Mouse (Mus musculus) ovary, postnatal 14 days (tissue): ENCODE results near the gene Spata32.

Experiments used
- DNase-seq: peaks from one replicate; pipeline ENCODE4 v3.0.0; 2022; ENCODE audit warnings: low spot score

Gene Spata32

GRCm38 (mm10) chr11:103217790-103218516 lies at the start of gene Spata32:
Gene Spata32, minus strand, starts transcription at chr11:103218432.
- DNase-seq: peak; percentile 33

- DNase-seq: peak; percentile 99
Measured at GRCm38 (mm10) chr11:103267346-103268219, 49.4 kb upstream of the Spata32 start, which contains the start of gene Map3k14. Gene Map3k14, minus strand, starts transcription at chr11:103267472.

- no peak for DNase-seq
Measured at GRCm38 (mm10) chr11:103266729-103267345, 48.6 kb upstream of the Spata32 start.

- no peak for DNase-seq
Measured at GRCm38 (mm10) chr11:103265856-103266255, 47.6 kb upstream of the Spata32 start.

GRCm38 (mm10) chr11:103265211-103265610 lies 47.0 kb upstream of the Spata32 start:
- DNase-seq: no peak

- no peak for DNase-seq
Measured at GRCm38 (mm10) chr11:103264427-103265005, 46.3 kb upstream of the Spata32 start.

GRCm38 (mm10) chr11:103263551-103263950 lies 45.3 kb upstream of the Spata32 start:
- no peak for DNase-seq

- no peak for DNase-seq
Measured at GRCm38 (mm10) chr11:103262412-103263267, 44.4 kb upstream of the Spata32 start.

- DNase-seq: no peak
Measured at GRCm38 (mm10) chr11:103261671-103262411, 43.6 kb upstream of the Spata32 start.

- no peak for DNase-seq
Measured at GRCm38 (mm10) chr11:103260515-103261192, 42.4 kb upstream of the Spata32 start.

GRCm38 (mm10) chr11:103260034-103260433 lies 41.8 kb upstream of the Spata32 start:
- DNase-seq: no peak

- DNase-seq: no peak
Measured at GRCm38 (mm10) chr11:103257938-103258481, 39.8 kb upstream of the Spata32 start.

- DNase-seq: no peak
Measured at GRCm38 (mm10) chr11:103253605-103254004, 35.4 kb upstream of the Spata32 start.

- DNase-seq: no peak
Measured at GRCm38 (mm10) chr11:103252380-103252779, 34.1 kb upstream of the Spata32 start.

- DNase-seq: no peak
Measured at GRCm38 (mm10) chr11:103250324-103250723, 32.1 kb upstream of the Spata32 start.

- no peak for DNase-seq
Measured at GRCm38 (mm10) chr11:103249509-103249908, 31.3 kb upstream of the Spata32 start.

- DNase-seq: no peak
Measured at GRCm38 (mm10) chr11:103248837-103249236, 30.6 kb upstream of the Spata32 start.

GRCm38 (mm10) chr11:103247504-103248177 lies 29.4 kb upstream of the Spata32 start:
- peak; percentile 53 for DNase-seq

GRCm38 (mm10) chr11:103246731-103247290 lies 28.6 kb upstream of the Spata32 start:
- no peak for DNase-seq
